Mouse (Mus musculus): ENCODE data around the gene Tpgs1.
"Not testable (repeated sequence)": the region's sequence is repeated elsewhere in the genome, so short reads cannot be mapped to it uniquely, and the experiment has no call there.

GRCm38 (mm10) chr10:79702970-79703369, 33.8 kb downstream of the Tpgs1 start:
- TF ChIP-seq POLR2A (IDR thresholded peaks at IDR 0.05; ENCODE audit: insufficient read depth, low read length); CTCF (IDR thresholded peaks at IDR 0.05; ENCODE audit: low read depth, low read length); EP300 (IDR thresholded peaks at IDR 0.05; ENCODE audit: insufficient read depth, low read depth, low read length): not testable (repeated sequence)

All from ES-Bruce4 (cell line).